Comparison of ENCODE assay signal across 9 mouse cellular contexts in the genomic region with DNA sequence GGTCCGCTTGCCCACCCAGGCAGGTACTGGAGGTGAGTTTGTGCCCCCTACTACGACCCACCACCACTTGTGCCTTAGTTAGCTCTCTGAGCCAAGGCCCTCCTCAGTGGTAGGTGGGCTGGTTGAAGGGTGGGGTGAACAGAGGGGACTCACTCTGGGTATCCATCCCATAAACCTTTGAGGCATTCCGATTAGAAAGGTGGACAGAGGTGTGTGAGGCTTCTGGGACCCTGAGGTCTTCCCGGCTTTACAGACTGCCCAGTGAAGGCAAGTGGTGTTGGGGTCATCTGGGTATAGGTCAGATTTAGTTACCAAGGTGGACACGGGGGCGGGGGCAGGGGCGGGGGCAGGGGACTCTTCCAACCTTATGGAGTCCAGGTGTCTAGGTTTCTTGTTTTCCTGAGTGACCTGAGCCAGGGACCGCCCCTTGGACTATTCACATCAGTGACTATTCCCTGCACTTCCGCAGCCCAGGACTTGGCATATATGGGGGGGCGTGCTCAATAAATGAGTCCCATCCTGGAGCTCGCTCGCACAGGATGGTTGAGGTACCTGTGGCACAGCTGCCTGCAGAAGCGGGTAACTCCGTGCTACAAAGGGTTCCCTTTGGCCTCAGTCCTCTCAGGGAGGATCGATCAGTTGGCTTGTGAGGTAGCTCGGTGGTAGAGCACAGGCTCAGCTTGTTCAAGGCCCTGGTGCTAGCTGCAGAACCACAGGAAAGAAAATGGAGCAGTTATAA. TPM values are rescaled to one million over a fixed set of nuclear protein-coding genes. Genes with fewer than 3 reads are reported as not detected.
DNase-seq lines count a peak whose midpoint lies in the region; ATAC-seq and TF ChIP-seq lines count a peak whose summit lies in the region.
"Had no signal": no experiment of that assay in that cellular context is flagged by ENCODE, and none has a peak within 500 bp of the region (broad histone marks: within the 10 kb centered on the region; RNA-seq: fewer than 3 reads in every experiment).

No protein-coding gene starts in this region.

- peak overlapping the region; percentile 99 for H3K9ac ChIP-seq in forebrain, embryonic 12.5 days
- H3K9ac ChIP-seq in kidney, postnatal 0 days (ENCODE audit: low read depth, low read length): peak overlapping the region; percentile 99
- H3K9ac ChIP-seq in neural tube, embryonic 12.5 days: peak overlapping the region; percentile 98

- H3K27ac ChIP-seq in layer of hippocampus, adult 2 months: peak overlapping the region; percentile 98
- H3K27ac ChIP-seq in forebrain, embryonic 12.5 days: peak overlapping the region; percentile 92
- H3K27ac ChIP-seq in kidney, postnatal 0 days: peak overlapping the region; percentile 97
- no peak overlapping the region for H3K27ac ChIP-seq in neural tube, embryonic 12.5 days

- peak; percentile 31 for ATAC-seq in forebrain, embryonic 12.5 days (ENCODE audit: low FRiP score)
- 0 out of 2 replicates have a peak, but pooled peaks have one; percentile 1 for ATAC-seq in kidney, postnatal 0 days (replicated peaks; ENCODE audit: low FRiP score, low read depth)
- ATAC-seq in neural tube, embryonic 12.5 days (ENCODE audit: low FRiP score, low read depth): peak; percentile 23; the same call in 1 of the 2 replicates

- H3K9me3 ChIP-seq in forebrain, embryonic 12.5 days: no peaks in the 10 kb centered on the region
- H3K9me3 ChIP-seq in kidney, postnatal 0 days (replicated peaks; ENCODE audit: low read length): no peaks in the 10 kb centered on the region
- H3K9me3 ChIP-seq in neural tube, embryonic 12.5 days: no peaks in the 10 kb centered on the region

- DNase-seq in layer of hippocampus, adult 2 months (ENCODE audit: low spot score in 2 of 2): no peak
- no peak for DNase-seq in layer of hippocampus, adult 18-20 months (ENCODE audit: low spot score in 2 of 2)
- DNase-seq in kidney, postnatal 0 days (ENCODE audit: low spot score): no peak
- DNase-seq in frontal cortex, postnatal 36 days (ENCODE audit: low spot score in 2 of 2): no peak
- DNase-seq in thymus, postnatal 14 days: no peak
- DNase-seq in urinary bladder, postnatal 25 days (ENCODE audit: low spot score): no peak

- H3K4me2 ChIP-seq in forebrain, embryonic 12.5 days: peak overlapping the region; percentile 89
- peak overlapping the region; percentile 96 for H3K4me2 ChIP-seq in kidney, postnatal 0 days (ENCODE audit: low read length)
- H3K4me2 ChIP-seq in neural tube, embryonic 12.5 days (replicated peaks): peak overlapping the region; percentile 90

- peaks cover 55% of the 10 kb centered on the region for H3K4me1 ChIP-seq in forebrain, embryonic 12.5 days
- H3K4me1 ChIP-seq in kidney, postnatal 0 days (replicated peaks; ENCODE audit: insufficient read depth, low read length): peaks cover 24% of the 10 kb centered on the region
- H3K4me1 ChIP-seq in neural tube, embryonic 12.5 days: peaks cover 49% of the 10 kb centered on the region

- no peaks in the 10 kb centered on the region for H3K27me3 ChIP-seq in forebrain, embryonic 12.5 days
- H3K27me3 ChIP-seq in kidney, postnatal 0 days (ENCODE audit: insufficient read depth, low read length): no peaks in the 10 kb centered on the region
- H3K27me3 ChIP-seq in neural tube, embryonic 12.5 days (replicated peaks): no peaks in the 10 kb centered on the region
- H3K27me3 ChIP-seq: Patski had no signal

- WGBS in forebrain, embryonic 12.5 days: 64% methylated on average over 16 of the region's 16 CpGs
- WGBS in kidney, postnatal 0 days: 38% methylated on average over 16 of the region's 16 CpGs
- WGBS in neural tube, embryonic 12.5 days: 64% methylated on average over 16 of the region's 16 CpGs

- H3K4me3 ChIP-seq in layer of hippocampus, adult 2 months: peak overlapping the region; percentile 80
- peak overlapping the region; percentile 89 for H3K4me3 ChIP-seq in forebrain, embryonic 12.5 days (replicated peaks)
- H3K4me3 ChIP-seq in kidney, postnatal 0 days (replicated peaks; ENCODE audit: low read depth, low read length): peak overlapping the region; percentile 83
- peak overlapping the region; percentile 88 for H3K4me3 ChIP-seq in neural tube, embryonic 12.5 days

- H3K36me3 ChIP-seq in forebrain, embryonic 12.5 days (replicated peaks): peaks cover 13% of the 10 kb centered on the region
- H3K36me3 ChIP-seq in kidney, postnatal 0 days (ENCODE audit: insufficient read depth, low read length): no peaks in the 10 kb centered on the region
- H3K36me3 ChIP-seq in neural tube, embryonic 12.5 days: peaks cover 15% of the 10 kb centered on the region

- TF ChIP-seq CTCF in layer of hippocampus, adult 2 months (conservative IDR thresholded peaks at IDR 0.05): no peak
- TF ChIP-seq CTCF in kidney, postnatal 0 days (IDR thresholded peaks at IDR 0.05; ENCODE audit: low read depth): no peak

RNA-seq across cellular contexts. Expression of a gene that starts 6.8 kb away (rescaled TPM):
- 100 to 1,000 TPM; 150 to 156 TPM for total RNA-seq in layer of hippocampus, adult 2 months (2021)
- total RNA-seq in layer of hippocampus, adult 18-20 months (2021): 100 to 1,000 TPM; 156 to 157 TPM
- 35.1 and 38.0 TPM in 2 replicates for polyA plus RNA-seq in forebrain, embryonic 12.5 days (2016; fragmentation: Nextera tagmentation; extraction: Ambion mirVana)
- polyA plus RNA-seq in kidney, postnatal 0 days (2015; fragmentation: Nextera tagmentation; extraction: Ambion mirVana): 14.0 TPM in 2 replicates
- polyA plus RNA-seq in neural tube, embryonic 12.5 days (2016; fragmentation: Nextera tagmentation; extraction: Ambion mirVana): 34.2 and 38.1 TPM in 2 replicates

RNA-seq across cellular contexts. Expression of a gene that starts 57.7 kb away (rescaled TPM):
- 10 to 100 TPM; 52.0 to 55.7 TPM for total RNA-seq in layer of hippocampus, adult 2 months (2021)
- 10 to 100 TPM; 55.5 to 57.0 TPM for total RNA-seq in layer of hippocampus, adult 18-20 months (2021)
- 68.8 and 69.4 TPM in 2 replicates for polyA plus RNA-seq in forebrain, embryonic 12.5 days (2016; fragmentation: Nextera tagmentation; extraction: Ambion mirVana)
- 77.9 and 78.4 TPM in 2 replicates for polyA plus RNA-seq in kidney, postnatal 0 days (2015; fragmentation: Nextera tagmentation; extraction: Ambion mirVana)
- polyA plus RNA-seq in neural tube, embryonic 12.5 days (2016; fragmentation: Nextera tagmentation; extraction: Ambion mirVana): 76.8 and 79.0 TPM in 2 replicates
